Mouse (Mus musculus) limb, embryonic 15.5 days (tissue): ENCODE data around the gene Ccdc159. TPM values are rescaled to one million over a fixed set of nuclear protein-coding genes. Genes with fewer than 3 reads are reported as not detected.

Experiments used
- ATAC-seq: fragments of 200-750 bp; cut with Nextera tagmentation; 2 replicates; pipeline ENCODE4 v1.8.0; 2017; ENCODE audit warnings: low read depth, moderate TSS enrichment; ENCODE audit not compliant: insufficient number of reproducible peaks, low FRiP score, low TSS enrichment
- H3K27ac ChIP-seq: fragments of 300-500 bp; sonication (generic); 2 replicates; pipeline ENCODE4 v1.5.1; 2015; ENCODE audit warnings: moderate library complexity, mild to moderate bottlenecking, inconsistent platforms
- H3K27me3 ChIP-seq: fragments of 300-500 bp; sonication (generic); 2 replicates; pipeline ENCODE4 v1.6.1; 2015; ENCODE audit warnings: inconsistent platforms
- H3K36me3 ChIP-seq: fragments of 300-500 bp; sonication (generic); 2 replicates; pipeline ENCODE4 v1.6.1; 2015; ENCODE audit warnings: inconsistent platforms
- H3K4me1 ChIP-seq: fragments of 300-500 bp; sonication (generic); 2 replicates; pipeline ENCODE4 v1.6.1; 2015; ENCODE audit warnings: inconsistent platforms
- H3K4me2 ChIP-seq: fragments of 300-500 bp; sonication (generic); 2 replicates; pipeline ENCODE4 v1.6.1; 2015; ENCODE audit warnings: mild to moderate bottlenecking, inconsistent platforms
- H3K4me3 ChIP-seq: fragments of 300-500 bp; sonication (generic); 2 replicates; pipeline ENCODE4 v1.5.1; 2015; ENCODE audit warnings: mild to moderate bottlenecking, inconsistent platforms
- H3K9ac ChIP-seq: fragments of 300-500 bp; sonication (generic); 2 replicates; pipeline ENCODE4 v1.6.1; 2015; ENCODE audit warnings: inconsistent platforms
- H3K9me3 ChIP-seq: fragments of 300-500 bp; sonication (generic); 2 replicates; pipeline ENCODE4 v1.6.1; 2016; ENCODE audit warnings: inconsistent platforms
- WGBS: fragments of 180-500 bp; shearing (Covaris S2); methylation state at CpG from one replicate; pipeline ENCODE4 v1.1.7; 2015; 5-methylcytosine and 5-hydroxymethylcytosine counted together
- polyA plus RNA-seq: library from polyadenylated mRNA; unstranded; fragments of >200 nt; fragmentation: Nextera tagmentation; extraction: Ambion mirVana; gene quantifications from 2 replicates; pipeline ENCODE4 v1.2.1, GENCODE M21; 2015

Ccdc159 gene
- polyA plus RNA-seq, 1 experiment from 2014 or later: 4.1 TPM

DNA sequence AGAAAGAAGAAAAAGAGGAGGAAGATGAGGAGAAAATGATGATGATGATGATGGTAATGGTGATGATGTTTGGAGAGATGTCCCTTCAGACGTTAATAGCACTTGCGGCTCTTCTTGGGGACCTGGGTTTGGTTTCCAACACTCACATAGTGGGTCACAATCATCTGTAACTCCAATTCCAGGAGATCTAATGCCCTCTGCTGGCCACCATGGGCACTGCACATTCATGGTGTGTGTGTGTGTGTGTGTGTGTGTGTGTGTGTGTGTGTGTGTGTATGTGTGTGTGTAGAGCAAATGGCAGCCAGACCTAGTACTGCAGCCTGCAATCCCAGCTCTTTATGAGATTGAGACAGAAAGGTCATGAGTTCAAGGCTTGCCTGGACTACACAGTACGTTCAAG lies 24.7 kb downstream of the Ccdc159 start:
- H3K4me3 ChIP-seq: no peak overlapping the region
- 80% methylated on average over 3 of the region's 3 CpGs for WGBS
- no peak overlapping the region for H3K27ac ChIP-seq
- H3K9ac ChIP-seq: no peak overlapping the region
- H3K36me3 ChIP-seq: no peaks in the 10 kb centered on the region
- peaks cover 20% of the 10 kb centered on the region for H3K27me3 ChIP-seq
- ATAC-seq: no peak
- no peaks in the 10 kb centered on the region for H3K9me3 ChIP-seq
- H3K4me2 ChIP-seq: no peak overlapping the region
- peaks cover 14% of the 10 kb centered on the region for H3K4me1 ChIP-seq

DNA sequence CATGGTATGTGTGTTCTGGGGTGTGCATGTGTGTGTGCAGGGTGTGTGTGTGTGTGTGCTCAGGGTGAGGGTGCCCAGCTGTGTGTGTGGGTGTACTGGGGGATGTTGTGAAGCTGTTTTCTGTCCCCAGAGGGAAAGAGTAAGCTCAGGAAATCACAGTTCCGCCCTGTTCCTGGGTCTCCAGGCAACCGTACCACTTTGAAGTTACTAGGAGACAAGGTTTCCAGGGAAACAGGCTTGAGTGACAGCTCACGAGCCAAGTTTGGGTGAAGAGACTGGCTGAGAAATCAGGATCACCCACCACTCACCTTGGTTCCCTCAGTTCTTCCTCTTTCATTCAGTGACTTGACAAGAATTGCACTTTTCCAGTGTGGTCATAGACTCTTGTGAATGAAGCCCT lies 26.3 kb downstream of the Ccdc159 start:
- Histone ChIP-seq H3K27ac (no peak overlapping the region), H3K4me2 (no peak overlapping the region), H3K36me3 (no peaks in the 10 kb centered on the region), H3K27me3 (peaks cover 5% of the 10 kb centered on the region), H3K4me1 (peaks cover 10% of the 10 kb centered on the region), H3K9ac (no peak overlapping the region), H3K9me3 (no peaks in the 10 kb centered on the region), H3K4me3 (no peak overlapping the region)
- WGBS: 9% methylated on average over 3 of the region's 3 CpGs
- no peak for ATAC-seq

DNA sequence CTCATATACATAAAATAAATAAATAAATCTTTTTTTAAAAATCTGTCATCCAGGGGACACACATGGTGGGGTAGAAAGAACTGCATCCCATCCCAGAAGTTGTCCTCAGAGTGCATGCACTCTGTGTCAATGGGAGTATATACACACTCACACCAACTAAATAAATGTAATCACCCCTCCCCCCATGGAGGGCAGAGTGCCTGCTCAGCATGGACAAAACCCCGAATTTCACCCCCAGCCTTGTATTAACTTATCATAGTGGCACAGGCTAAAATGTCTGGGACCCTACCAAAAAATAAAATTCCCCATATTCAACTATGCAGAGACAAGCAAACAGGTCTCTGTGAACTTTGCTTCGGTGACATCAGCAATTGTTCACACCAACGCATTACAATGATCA lies 27.4 kb downstream of the Ccdc159 start:
- Histone ChIP-seq H3K4me3 (no peak overlapping the region), H3K9me3 (no peaks in the 10 kb centered on the region), H3K9ac (no peak overlapping the region), H3K27ac (no peak overlapping the region), H3K27me3 (peaks cover 10% of the 10 kb centered on the region), H3K4me2 (no peak overlapping the region), H3K4me1 (peaks cover 10% of the 10 kb centered on the region), H3K36me3 (no peaks in the 10 kb centered on the region; the same call in 1 of the 2 replicates)
- 80% methylated on average over 3 of the region's 3 CpGs for WGBS
- no peak for ATAC-seq

GRCm38 (mm10) chr9:21955225-21955569 lies 27.9 kb downstream of the Ccdc159 start:
- Histone ChIP-seq H3K4me3 (peak overlapping the region; percentile 79), H3K4me2 (peak overlapping the region; percentile 67), H3K4me1 (peaks cover 10% of the 10 kb centered on the region), H3K36me3 (no peaks in the 10 kb centered on the region; the same call in 1 of the 2 replicates), H3K27me3 (peaks cover 14% of the 10 kb centered on the region), H3K27ac (peak overlapping the region; percentile 92), H3K9me3 (no peaks in the 10 kb centered on the region), H3K9ac (no peak overlapping the region)
- peak; percentile 41 for ATAC-seq
- WGBS: 1% methylated on average over 18 of the region's 18 CpGs

DNA sequence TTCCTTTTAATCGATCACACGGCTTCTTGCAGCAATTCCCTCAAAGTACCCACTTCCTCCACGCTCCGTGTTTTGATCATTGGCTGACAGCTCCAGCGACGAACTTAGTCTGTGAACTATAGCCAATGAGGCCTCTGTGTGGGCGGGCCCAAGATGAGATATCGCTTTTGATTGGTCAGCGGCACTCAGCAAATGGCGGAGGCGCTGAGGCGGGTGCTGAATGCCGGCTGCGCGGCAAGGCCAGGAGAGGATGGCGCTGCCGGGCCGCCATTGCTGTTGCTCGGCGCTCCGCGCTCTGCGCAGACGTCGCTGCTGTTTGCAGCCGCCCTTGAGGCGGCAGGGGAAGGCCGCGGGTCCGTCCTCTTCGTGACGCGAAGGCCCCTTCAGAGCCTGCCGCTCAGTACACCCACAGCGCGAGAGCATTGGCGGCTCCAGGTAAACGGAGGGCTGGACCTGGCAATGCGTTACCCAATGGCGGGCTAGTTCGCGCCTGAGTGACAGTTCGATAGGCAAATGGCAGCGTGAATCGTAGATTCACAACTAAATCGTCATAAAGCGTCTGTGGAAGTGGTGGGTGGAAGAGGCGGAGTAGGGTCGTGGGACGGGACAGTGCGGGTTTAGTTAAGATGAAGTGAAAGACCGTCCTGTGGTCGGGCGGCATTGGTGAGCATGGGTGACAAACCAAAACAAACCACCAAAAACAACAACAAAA lies 28.5 kb downstream of the Ccdc159 start, which contains the start of gene Swsap1:
Swsap1 (plus strand) TSS at position 186 of the 712 bp plus-strand sequence.
- Histone ChIP-seq H3K4me1 (peaks cover 13% of the 10 kb centered on the region), H3K27ac (peak within 1 kb of the TSS; percentile 92), H3K4me3 (peak within 1 kb of the TSS; percentile 79), H3K4me2 (peak within 1 kb of the TSS; percentile 67), H3K9me3 (no peaks in the 10 kb centered on the region), H3K9ac (peak within 1 kb of the TSS; percentile 69), H3K36me3 (no peaks in the 10 kb centered on the region; the same call in 1 of the 2 replicates), H3K27me3 (peaks cover 19% of the 10 kb centered on the region)
- ATAC-seq: peak; percentile 98
- WGBS: under 1% methylated on average over 54 of the region's 54 CpGs

- Histone ChIP-seq H3K4me2 (no peak overlapping the region), H3K9me3 (no peaks in the 10 kb centered on the region), H3K4me3 (no peak overlapping the region), H3K9ac (no peak overlapping the region), H3K4me1 (peaks cover 38% of the 10 kb centered on the region), H3K27ac (no peak overlapping the region), H3K27me3 (peaks cover 45% of the 10 kb centered on the region), H3K36me3 (no peaks in the 10 kb centered on the region; the same call in 1 of the 2 replicates)
- WGBS: 81% methylated on average over 5 of the region's 5 CpGs
- ATAC-seq: no peak
Observed at GRCm38 (mm10) chr9:21958372-21958771, 31.1 kb downstream of the Ccdc159 start.

DNA sequence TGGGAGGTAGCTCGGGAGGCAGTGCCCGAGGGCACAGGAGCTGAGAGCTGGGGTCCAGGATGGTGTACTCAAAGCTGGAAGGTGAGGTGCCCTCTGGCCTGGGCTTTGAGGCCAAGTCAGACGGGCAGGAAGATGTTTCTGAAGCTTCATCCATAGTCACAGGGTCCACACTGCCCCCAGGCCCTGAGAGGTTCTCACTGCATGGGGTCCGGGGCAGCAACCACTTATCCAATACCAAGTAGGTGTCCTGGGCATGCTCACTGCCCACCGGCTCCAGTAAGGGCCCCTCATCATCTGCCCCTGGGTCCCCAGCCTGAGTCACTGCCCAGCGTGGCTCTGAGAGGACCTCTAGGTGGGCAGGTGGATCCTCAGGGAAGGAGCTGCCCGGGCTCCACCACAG lies 32.0 kb downstream of the Ccdc159 start:
- Histone ChIP-seq H3K4me2 (no peak overlapping the region), H3K4me3 (no peak overlapping the region), H3K36me3 (no peaks in the 10 kb centered on the region; the same call in 1 of the 2 replicates), H3K9me3 (no peaks in the 10 kb centered on the region), H3K9ac (no peak overlapping the region), H3K27me3 (peaks cover 54% of the 10 kb centered on the region), H3K27ac (no peak overlapping the region), H3K4me1 (peaks cover 39% of the 10 kb centered on the region)
- WGBS: 85% methylated on average over 7 of the region's 7 CpGs
- no peak for ATAC-seq

GRCm38 (mm10) chr9:21960135-21960534 lies 32.9 kb downstream of the Ccdc159 start:
- Histone ChIP-seq H3K9ac (no peak overlapping the region), H3K4me2 (no peak overlapping the region), H3K4me1 (peaks cover 37% of the 10 kb centered on the region), H3K36me3 (no peaks in the 10 kb centered on the region; the same call in 1 of the 2 replicates), H3K27ac (no peak overlapping the region), H3K4me3 (no peak overlapping the region), H3K27me3 (peaks cover 54% of the 10 kb centered on the region), H3K9me3 (no peaks in the 10 kb centered on the region)
- WGBS: 42% methylated on average over 9 of the region's 9 CpGs
- ATAC-seq: no peak

DNA sequence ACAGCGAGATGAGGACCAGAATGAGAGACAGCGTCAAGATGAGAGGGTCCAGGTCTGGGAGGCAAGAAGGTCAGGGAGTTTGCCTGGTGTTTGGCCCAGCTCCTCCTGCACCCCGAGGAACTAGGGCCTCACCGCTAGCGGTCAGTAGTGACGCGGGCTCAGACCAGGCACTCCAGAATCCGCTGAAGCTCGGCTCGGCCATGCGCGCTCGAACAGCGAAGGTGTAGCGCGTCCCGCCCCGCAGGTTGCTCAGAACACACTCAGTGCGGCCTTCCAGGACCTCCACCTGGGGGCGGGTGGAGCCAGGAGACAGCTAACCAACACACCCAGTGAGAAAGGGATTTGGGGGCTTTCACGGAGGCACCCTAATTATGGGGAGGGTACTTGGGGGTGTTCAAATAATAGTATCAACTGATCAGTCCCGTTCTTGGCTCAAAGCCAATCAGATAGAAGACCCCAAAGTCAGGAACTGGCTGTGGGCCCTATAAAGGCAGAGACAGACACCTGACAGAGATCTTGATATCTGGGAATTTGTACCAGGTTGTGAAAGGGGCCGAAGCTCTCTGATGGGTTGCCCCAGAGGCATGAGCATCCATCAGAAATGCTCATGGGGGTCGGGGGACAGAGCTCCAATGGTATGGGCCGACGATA lies 33.4 kb downstream of the Ccdc159 start:
- ATAC-seq: no peak
- Histone ChIP-seq H3K27me3 (peaks cover 54% of the 10 kb centered on the region), H3K4me3 (no peak overlapping the region), H3K27ac (no peak overlapping the region), H3K9ac (no peak overlapping the region), H3K4me2 (no peak overlapping the region), H3K4me1 (peaks cover 36% of the 10 kb centered on the region), H3K36me3 (no peaks in the 10 kb centered on the region; the same call in 1 of the 2 replicates), H3K9me3 (no peaks in the 10 kb centered on the region)
- 12% methylated on average over 26 of the region's 26 CpGs for WGBS

- H3K4me1 ChIP-seq: peaks cover 32% of the 10 kb centered on the region
- H3K27me3 ChIP-seq: peaks cover 54% of the 10 kb centered on the region
- H3K36me3 ChIP-seq: no peaks in the 10 kb centered on the region; the same call in 1 of the 2 replicates
- H3K4me2 ChIP-seq: peak overlapping the region; percentile 92
- peak overlapping the region; percentile 45 for H3K4me3 ChIP-seq
- H3K27ac ChIP-seq: no peak overlapping the region
- H3K9ac ChIP-seq: no peak overlapping the region
- WGBS: under 1% methylated on average over 35 of the region's 35 CpGs
- no peaks in the 10 kb centered on the region for H3K9me3 ChIP-seq
- no peak for ATAC-seq
Observed at GRCm38 (mm10) chr9:21961366-21961980, 34.2 kb downstream of the Ccdc159 start.

GRCm38 (mm10) chr9:21962010-21962409 lies 34.7 kb downstream of the Ccdc159 start:
- peaks cover 54% of the 10 kb centered on the region for H3K27me3 ChIP-seq
- 0% methylated on average over 15 of the region's 15 CpGs for WGBS

More at GRCm38 (mm10) chr9:21962010-21962409, 34.7 kb downstream of the Ccdc159 start:
- ATAC-seq: no peak
- H3K9ac ChIP-seq: peak overlapping the region; percentile 26; the same call in 1 of the 2 replicates
- no peaks in the 10 kb centered on the region for H3K9me3 ChIP-seq
- H3K27ac ChIP-seq: no peak overlapping the region
- peak overlapping the region; percentile 45 for H3K4me3 ChIP-seq
- peak overlapping the region; percentile 92 for H3K4me2 ChIP-seq
- no peaks in the 10 kb centered on the region; the same call in 1 of the 2 replicates for H3K36me3 ChIP-seq
- peaks cover 29% of the 10 kb centered on the region for H3K4me1 ChIP-seq
